Mouse (Mus musculus): ENCODE measurements around the gene Lypd5.

Gene Lypd5

GRCm38 (mm10) chr7:24361001-24361400, 12.0 kb downstream of the Lypd5 start:
- no peak for DNase-seq (ENCODE audit: low spot score)

DNA sequence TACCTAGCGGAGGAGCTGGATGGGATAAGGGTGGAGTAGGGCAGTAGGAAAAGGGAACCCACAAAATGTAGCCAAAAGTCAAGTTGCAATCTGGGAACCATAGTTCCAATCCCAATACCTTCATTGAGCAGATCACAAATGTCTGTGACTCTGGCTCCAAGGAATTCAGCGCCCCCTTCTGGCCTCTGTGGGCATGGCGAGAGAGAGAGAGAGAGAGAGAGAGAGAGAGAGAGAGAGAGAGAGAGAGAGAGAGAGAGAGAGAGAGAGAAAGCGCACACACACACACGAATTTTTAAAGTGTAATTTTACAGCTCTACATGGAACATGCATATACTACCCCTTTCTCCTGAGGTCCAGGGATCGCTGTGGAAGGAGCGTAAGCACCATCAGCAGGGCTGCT, 14.2 kb downstream of the Lypd5 start:
- DNase-seq (ENCODE audit: low spot score), result peak; percentile 53

- peak; percentile 94 for DNase-seq (ENCODE audit: low spot score)
These were observed 15.8 kb downstream of the Lypd5 start for GRCm38 (mm10) chr7:24364827-24365226.

DNA sequence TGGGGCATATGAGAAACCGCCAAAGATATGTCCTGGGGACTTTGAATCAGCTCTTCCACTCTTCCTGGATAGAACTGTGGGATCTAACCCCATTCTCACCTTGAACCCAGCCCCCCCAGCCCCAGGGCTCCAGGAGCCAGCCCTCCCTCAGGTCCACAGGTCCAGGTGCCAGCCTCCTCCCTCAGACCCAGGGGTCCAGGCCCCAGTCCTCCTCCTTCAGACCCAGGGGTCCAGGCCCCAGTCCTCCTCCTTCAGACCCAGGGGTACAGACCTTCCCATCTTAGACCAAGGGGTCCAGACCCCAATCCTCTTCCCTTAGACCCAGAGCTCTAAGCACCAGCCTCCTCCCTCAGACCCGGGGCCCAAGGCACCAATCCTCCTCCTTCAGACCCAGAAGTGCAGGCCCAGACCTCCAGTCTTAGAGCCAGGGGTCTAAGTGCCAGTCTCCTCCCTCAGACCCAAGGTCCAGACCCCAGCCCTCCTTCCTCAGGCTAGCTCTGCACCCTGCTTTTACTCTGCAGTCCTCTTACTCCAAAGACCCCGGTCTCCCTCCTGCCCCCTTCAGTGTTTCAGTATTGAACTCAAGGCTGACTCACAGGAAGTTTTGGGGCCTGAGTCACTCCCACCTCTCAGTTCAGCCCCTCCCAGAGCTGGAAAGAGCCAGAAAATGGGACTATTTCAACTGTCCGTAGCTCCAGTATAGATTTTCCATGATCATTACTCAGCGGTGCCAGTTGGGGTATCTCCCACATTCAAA, 16.4 kb downstream of the Lypd5 start:
- DNase-seq (ENCODE audit: low spot score), result no peak

DNA sequence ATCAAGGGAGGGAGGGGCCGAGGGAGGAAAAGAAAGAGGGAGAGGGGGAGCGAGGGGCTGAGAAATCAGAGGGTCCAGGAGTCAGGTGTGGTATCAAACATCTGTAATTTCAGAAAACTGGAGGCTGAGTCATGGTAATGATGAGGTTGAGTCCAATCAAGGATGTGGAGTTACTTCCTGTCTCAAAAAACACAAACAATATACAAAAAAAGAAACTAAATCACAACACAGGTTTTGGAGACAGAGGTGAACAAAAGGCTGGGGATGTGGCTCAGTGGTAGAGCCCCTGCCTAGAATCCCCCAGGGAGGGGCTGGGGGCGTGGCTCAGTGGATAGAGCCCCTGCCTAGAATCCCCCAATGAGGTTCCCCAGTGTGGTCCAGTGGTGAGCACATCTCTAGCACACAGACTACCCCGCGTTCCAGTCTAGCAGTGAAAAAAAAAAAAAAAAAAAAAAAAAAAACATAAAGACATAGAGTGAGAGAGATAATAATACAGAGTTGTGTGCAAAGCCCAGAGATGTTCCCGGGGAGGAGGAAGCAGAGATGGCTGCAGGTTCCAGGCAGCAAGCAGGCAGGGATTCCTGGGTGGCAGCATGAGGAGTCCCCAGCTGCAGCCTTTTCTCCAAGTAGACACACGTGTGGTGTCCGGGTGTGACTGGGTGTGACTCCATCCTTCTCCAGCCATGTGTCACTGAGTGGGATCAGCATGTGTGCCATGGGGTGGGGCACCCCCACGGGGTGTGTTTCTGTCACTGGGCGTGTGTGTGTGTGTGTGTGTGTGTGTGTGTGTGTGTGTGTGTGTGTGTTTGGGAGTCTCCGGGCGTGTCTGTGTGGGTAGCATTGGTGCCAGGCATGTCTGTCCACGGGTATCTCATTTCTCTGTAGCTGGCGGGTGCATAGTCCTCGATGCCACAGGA, 18.0 kb downstream of the Lypd5 start:
- no peak for DNase-seq (ENCODE audit: low spot score)

DNA sequence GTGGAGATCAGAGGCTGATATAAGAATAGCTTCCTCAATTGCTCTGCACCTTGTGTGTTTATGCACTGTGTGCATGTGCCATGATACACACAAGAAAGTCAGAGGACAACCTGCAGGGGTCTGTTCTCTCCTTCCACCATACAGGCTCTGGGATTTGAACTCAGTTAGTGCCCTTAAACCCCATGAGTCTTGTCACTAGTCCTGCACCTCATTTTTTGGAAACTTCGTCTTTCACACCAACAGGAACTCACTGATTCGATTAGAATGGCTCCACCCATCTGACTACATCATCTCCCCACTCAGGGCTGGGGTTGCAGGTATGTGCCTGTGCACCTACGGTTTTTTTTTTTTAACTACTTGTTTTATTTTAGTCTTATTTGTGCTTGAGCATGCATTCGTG, 19.2 kb downstream of the Lypd5 start:
- DNase-seq (ENCODE audit: low spot score), result no peak

GRCm38 (mm10) chr7:24368946-24369345, 19.9 kb downstream of the Lypd5 start:
- no peak for DNase-seq (ENCODE audit: low spot score)

DNA sequence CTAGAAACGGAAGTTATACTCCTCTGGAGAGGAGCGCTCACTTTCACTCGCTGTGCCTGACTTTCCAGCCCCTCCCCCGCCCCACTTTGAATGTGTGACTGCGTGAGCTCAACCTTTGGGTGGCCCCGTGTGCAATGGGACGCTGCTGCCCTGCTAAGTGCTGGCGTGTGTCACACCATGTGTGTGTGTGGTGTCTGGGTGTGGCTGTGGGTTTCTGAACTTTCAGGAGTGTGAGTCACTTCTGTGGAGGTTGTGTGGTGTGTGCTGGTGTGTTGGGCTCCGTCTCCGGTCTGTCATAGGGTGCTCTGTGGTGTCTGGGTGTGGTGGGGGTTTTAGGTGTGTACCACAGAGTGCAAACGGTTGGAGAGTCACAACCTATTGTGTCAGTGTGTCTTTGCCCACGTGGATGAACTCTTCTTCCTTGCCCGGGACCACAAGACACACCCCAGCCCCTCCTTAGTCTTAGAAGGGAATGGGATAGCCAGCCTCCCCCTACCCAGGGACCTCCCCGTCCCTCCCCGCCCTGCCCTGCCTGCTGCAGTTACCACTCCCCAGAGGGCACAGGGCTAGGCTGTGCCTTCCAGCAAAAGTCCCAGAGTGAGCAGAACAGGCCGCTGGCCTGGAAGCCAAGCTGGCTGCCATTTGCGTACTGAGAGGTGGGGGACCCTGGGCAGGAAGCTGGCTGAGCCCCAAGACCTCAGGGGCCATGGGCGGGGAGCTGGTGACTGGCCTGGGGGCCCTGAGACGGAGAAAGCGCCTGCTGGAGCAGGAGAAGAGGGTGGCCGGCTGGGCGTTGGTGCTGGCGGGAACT, 20.9 kb downstream of the Lypd5 start, which contains the start of gene Kcnn4:
TSS of gene Kcnn4 (plus strand) at position 533 of the 811 bp plus-strand sequence.
- DNase-seq (ENCODE audit: low spot score), result no peak

- DNase-seq (ENCODE audit: low spot score), result no peak
These were observed 22.2 kb downstream of the Lypd5 start for GRCm38 (mm10) chr7:24371012-24371808.

GRCm38 (mm10) chr7:24371809-24372145, 22.8 kb downstream of the Lypd5 start:
- no peak for DNase-seq (ENCODE audit: low spot score)

- DNase-seq (ENCODE audit: low spot score), result no peak
These were observed 23.3 kb downstream of the Lypd5 start for GRCm38 (mm10) chr7:24372300-24372699.

DNA sequence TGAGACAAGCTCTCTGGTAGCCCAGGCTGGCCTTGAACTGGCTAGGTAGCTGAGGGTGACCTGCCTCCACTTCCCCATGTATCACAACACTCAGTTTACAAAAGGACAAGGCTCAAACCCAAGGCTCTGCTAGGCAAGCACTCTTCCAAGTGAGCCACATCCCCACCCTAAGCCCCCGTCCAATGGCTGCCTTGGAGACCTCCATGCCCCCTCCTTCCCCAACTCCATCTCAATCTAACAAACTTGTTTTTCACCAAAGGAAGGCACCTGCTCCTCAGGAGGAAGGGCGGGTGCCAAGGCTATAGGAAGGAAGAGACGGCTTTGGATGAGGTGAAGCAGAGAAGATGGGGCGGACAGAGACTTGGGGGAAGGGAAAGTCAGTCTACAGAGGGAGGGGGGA, 23.8 kb downstream of the Lypd5 start:
- DNase-seq (ENCODE audit: low spot score), result no peak

- DNase-seq (ENCODE audit: low spot score), result no peak
These were observed 24.8 kb downstream of the Lypd5 start for GRCm38 (mm10) chr7:24373538-24374379.

DNA sequence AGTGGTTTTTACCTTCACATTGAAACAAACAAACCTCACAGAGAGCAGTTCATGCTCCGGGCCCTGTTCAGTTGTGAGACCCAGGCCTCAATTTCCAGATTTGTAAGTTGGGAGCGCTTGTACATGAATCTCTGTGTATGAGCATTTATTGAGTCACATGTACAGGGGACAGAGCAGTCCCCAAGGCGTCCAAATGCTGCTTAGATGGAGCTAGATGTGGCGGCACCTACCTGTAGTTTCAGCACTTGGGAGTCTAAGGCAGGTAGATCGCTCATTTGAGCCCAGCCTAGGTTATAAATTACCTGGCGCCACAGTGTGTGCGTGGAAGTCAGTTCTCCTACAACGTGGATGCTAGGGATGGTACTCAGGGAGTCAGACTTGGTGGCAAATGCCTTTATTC, 27.5 kb downstream of the Lypd5 start:
- DNase-seq (ENCODE audit: low spot score), result no peak

DNA sequence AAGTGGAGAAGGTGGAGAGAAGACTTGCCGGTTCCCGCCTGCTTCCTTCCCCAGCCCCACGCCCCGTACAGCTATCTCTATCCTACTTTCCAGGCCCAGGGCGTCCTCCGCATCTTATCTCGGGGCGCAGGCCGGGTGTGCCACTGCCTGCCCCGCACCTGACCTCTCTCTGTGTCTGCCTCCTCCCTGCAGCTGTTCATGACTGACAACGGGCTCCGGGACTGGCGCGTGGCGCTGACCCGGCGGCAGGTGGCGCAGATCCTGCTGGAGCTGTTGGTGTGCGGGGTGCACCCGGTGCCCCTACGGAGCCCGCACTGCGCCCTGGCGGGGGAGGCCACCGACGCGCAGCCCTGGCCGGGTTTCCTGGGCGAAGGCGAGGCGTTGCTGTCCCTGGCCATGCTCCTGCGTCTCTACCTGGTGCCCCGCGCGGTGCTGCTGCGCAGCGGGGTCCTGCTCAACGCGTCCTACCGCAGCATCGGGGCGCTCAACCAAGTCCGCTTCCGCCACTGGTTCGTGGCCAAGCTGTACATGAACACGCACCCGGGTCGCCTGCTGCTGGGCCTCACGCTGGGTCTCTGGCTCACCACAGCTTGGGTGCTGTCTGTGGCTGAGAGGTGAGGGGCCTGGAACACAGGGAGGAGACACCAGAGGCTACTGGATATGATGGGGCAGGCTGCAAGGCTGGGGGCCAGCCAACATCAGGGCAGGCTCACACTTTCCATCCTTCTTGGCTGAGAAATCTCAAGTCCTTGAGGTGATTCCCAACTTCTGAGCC, 28.3 kb downstream of the Lypd5 start:
- DNase-seq (ENCODE audit: low spot score), result peak; percentile 54

DNA sequence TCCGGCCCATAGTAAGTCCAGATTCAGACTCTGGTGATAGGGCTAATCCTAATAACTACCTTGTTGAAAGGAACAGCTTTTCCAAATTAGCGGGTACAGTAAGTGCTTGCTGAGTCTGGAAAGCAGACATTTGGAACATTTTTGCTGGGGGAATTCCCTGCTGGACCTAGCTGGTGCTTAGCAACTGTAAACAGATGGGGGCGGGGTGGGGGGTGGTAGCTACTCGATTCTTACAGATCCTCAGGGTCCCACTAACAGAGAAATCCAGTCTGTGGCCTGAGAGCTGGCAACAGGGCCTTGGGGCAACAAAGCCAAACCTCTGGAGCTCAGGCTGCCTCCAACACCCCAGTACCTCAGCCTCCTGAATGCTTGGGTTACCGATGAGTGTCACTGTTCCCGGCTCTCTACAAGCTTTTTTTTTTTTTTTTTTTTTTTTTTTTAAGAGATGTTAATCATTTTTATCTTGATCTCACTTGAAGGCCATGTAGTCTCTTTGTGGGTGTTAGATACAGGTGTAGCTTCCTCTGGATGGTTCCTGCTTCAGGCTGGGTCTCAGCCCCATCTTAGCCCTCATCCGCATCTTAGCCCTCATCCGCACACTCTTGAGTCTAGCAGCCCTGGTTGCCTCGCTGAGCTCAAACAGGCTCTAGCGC, 29.2 kb downstream of the Lypd5 start:
- DNase-seq (ENCODE audit: low spot score), result peak; percentile 33

DNA sequence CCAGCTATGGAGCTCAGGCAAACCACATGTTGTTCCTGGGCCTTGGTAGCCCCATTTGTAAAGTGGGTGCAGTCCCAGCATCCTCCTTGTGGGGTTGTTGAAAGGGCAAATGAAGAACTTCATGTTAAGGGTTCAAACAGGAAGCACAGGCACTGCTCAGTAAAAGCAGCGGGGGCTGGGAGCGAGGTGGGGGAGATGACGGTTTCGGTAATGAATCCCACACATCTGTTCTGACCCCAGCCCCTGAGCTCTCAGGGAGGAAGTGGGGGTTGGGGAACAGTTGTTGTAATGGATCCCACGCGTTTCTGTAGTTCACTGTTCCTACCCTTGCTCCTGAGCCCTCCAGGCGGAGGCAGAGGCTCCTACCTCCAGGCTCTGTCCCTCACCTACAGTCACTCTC, 30.9 kb downstream of the Lypd5 start:
- peak; percentile 67 for DNase-seq (ENCODE audit: low spot score)

- no peak for DNase-seq (ENCODE audit: low spot score)
These were observed 31.4 kb downstream of the Lypd5 start for GRCm38 (mm10) chr7:24380370-24380769.

DNA sequence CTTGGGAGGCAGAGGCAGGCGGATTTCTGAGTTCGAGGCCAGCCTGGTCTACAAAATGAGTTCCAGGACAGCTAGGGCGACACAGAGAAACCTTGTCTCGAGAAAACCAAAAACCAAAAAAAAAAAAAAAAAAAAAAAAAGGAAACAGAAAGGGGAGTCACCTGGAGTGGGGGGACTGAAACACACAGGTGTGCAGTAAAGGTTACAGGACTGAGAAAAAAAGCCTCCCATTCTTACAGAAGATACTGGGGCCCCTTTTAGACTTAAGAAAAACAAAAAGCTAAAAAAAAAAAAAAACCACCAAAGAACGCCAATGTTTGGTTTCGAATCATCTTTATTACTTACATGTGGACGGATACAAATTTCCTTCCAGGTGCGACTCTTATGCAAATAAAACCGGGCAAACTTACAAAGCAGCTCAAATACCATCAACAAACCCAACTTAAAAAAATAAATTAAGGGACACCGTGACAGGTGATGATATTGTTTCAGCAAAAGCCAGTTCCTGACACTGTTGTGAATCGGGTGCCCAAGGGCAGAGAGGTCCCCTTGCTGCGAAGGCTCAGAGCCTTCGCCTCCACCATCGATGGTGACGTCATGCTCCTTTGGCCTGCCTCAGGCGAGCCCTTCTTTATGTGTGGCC, 33.9 kb downstream of the Lypd5 start:
- no peak for DNase-seq (ENCODE audit: low spot score)
